Mouse (Mus musculus) intestine, embryonic 14.5 days (tissue): ENCODE data around the gene Smarcc1. TPM values are rescaled to one million over a fixed set of nuclear protein-coding genes. Genes with fewer than 3 reads are reported as not detected.

ENCODE experiments used
- ATAC-seq: fragments of 200-750 bp; cut with Nextera tagmentation; replicated peaks from 2 replicates; pipeline ENCODE4 v1.8.0; 2017; ENCODE audit warnings: low read depth, moderate number of reproducible peaks, moderate TSS enrichment, moderate library complexity; ENCODE audit not compliant: low FRiP score, low TSS enrichment
- DNase-seq: peaks from one replicate; pipeline ENCODE4 v3.0.0-alpha.2; 2018; ENCODE audit warnings: low spot score
- H3K27ac ChIP-seq: fragments of 300-500 bp; sonication (generic); 2 replicates; pipeline ENCODE4 v1.5.1; 2014; ENCODE audit warnings: low read depth, mild to moderate bottlenecking, control low read depth
- H3K27me3 ChIP-seq: fragments of 300-500 bp; sonication (generic); replicated peaks from 2 replicates; pipeline ENCODE4 v1.6.1; 2014; ENCODE audit warnings: low read length, control low read depth; ENCODE audit not compliant: control insufficient read depth, insufficient read depth
- H3K36me3 ChIP-seq: fragments of 300-500 bp; sonication (generic); 2 replicates; pipeline ENCODE4 v1.6.1; 2014; ENCODE audit warnings: low read length, control low read depth; ENCODE audit not compliant: control insufficient read depth, insufficient read depth
- H3K4me1 ChIP-seq: fragments of 300-500 bp; sonication (generic); replicated peaks from 2 replicates; pipeline ENCODE4 v1.6.1; 2014; ENCODE audit warnings: low read length, control low read depth, mixed read lengths; ENCODE audit not compliant: control insufficient read depth, insufficient read depth
- H3K4me2 ChIP-seq: fragments of 300-500 bp; sonication (generic); 2 replicates; pipeline ENCODE4 v1.6.1; 2014; ENCODE audit warnings: low read length
- H3K4me3 ChIP-seq: fragments of 300-500 bp; sonication (generic); 2 replicates; pipeline ENCODE4 v1.5.1; 2014; ENCODE audit warnings: low read depth, low read length, control low read depth, mixed read lengths
- H3K9ac ChIP-seq: fragments of 300-500 bp; sonication (generic); 2 replicates; pipeline ENCODE4 v1.6.1; 2014; ENCODE audit warnings: mild to moderate bottlenecking, low read length
- H3K9me3 ChIP-seq: fragments of 300-500 bp; sonication (generic); 2 replicates; pipeline ENCODE4 v1.6.1; 2016; ENCODE audit warnings: low read length, control low read depth; ENCODE audit not compliant: control insufficient read depth
- WGBS: fragments of 180-500 bp; shearing (Covaris S2); extraction: QIAGEN DNeasy Blood & Tissue Kit; methylation state at CpG from one replicate; pipeline ENCODE4 v1.1.7; 2014; 5-methylcytosine and 5-hydroxymethylcytosine counted together
- polyA plus RNA-seq: library from polyadenylated mRNA; unstranded; fragments of >200 nt; fragmentation: Nextera tagmentation; extraction: Ambion mirVana; gene quantifications from 2 replicates; pipeline ENCODE4 v1.2.1, GENCODE M21; 2014

The Smarcc1 gene
- polyA plus RNA-seq, 1 experiment from 2014 or later: 125 TPM

GRCm38 (mm10) chr9:110205526-110206404 lies 88.3 kb downstream of the Smarcc1 start:
- Histone ChIP-seq H3K9me3 (no peaks in the 10 kb centered on the region), H3K4me1 (no peaks in the 10 kb centered on the region), H3K4me3 (no peak overlapping the region), H3K9ac (no peak overlapping the region), H3K27me3 (no peaks in the 10 kb centered on the region), H3K27ac (no peak overlapping the region), H3K4me2 (no peak overlapping the region), H3K36me3 (peaks cover 98% of the 10 kb centered on the region)
- 75% methylated on average over 15 of the region's 15 CpGs for WGBS
- DNase-seq (no peak), ATAC-seq (0 out of 2 replicates have a peak, but pooled peaks have one; percentile 55)

DNA sequence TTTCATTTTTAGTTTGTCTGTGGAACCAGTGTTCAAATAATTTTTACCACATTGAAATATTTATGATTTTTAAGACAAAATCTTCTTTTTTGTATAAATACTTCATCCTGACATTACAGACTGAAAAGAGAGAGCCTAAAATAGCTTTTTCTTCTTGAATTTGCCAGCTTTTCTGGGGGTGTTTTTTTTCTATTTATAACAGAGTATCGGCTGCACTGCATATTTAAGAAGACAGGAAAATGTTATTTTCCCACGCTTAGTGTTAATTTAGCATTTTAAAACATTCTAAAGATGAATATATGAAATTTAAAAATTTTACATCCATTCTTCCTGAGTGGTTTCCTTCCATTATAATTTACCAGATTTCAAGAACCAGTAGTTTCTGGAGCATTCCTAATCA lies 88.9 kb downstream of the Smarcc1 start:
- H3K9me3 ChIP-seq: no peaks in the 10 kb centered on the region
- no peak for DNase-seq
- H3K27me3 ChIP-seq: no peaks in the 10 kb centered on the region
- H3K9ac ChIP-seq: no peak overlapping the region
- H3K4me1 ChIP-seq: no peaks in the 10 kb centered on the region
- WGBS: 90% methylated on average over 2 of the region's 2 CpGs
- peaks cover 99% of the 10 kb centered on the region for H3K36me3 ChIP-seq
- ATAC-seq: no peak
- no peak overlapping the region for H3K27ac ChIP-seq
- H3K4me2 ChIP-seq: no peak overlapping the region
- H3K4me3 ChIP-seq: no peak overlapping the region

DNA sequence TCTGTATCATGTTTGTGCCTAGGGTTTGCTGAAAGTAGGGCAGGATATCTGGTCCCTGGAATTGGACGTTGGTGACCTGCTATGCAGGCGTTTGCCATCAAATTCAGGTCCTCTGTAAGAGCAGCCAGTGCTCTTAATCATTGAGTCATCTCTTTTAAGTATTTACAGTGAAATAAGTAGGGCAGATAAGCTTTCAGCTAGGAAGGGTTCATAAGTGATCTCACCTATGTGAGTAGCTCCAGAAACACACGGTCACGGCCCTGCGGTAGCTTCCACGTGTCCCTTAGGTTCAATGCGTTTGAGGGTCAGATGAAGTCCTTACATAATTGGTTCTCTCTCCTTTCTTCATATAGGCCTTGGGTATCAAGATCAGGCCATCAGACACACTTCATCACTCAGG lies 90.8 kb downstream of the Smarcc1 start:
- no peak for ATAC-seq
- Histone ChIP-seq H3K4me1 (no peaks in the 10 kb centered on the region), H3K27ac (no peak overlapping the region), H3K27me3 (no peaks in the 10 kb centered on the region), H3K36me3 (peaks cover 100% of the 10 kb centered on the region), H3K9ac (no peak overlapping the region), H3K4me3 (no peak overlapping the region), H3K4me2 (no peak overlapping the region), H3K9me3 (no peaks in the 10 kb centered on the region)
- WGBS: 69% methylated on average over 7 of the region's 7 CpGs
- no peak for DNase-seq

DNA sequence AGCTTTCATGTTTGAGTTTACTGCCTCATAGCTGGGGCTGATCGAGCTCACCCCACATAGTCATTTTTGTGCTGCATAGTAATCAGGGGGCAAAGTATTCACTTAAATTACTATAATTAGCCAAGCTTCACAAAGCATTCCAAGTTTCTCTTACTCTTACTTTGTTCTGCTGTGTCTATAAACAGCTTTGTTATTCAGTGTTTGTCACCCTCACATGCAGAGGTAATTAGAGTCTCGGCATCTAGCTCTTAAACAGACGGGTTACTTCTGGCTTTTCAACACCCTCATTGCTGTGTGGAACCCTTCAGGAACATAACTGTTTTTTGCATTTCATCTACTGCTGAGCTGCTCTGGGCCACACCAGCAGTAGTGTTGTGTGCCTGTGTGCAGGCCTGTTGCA lies 91.5 kb downstream of the Smarcc1 start:
- no peak for ATAC-seq
- no peak for DNase-seq
- Histone ChIP-seq H3K4me3 (no peak overlapping the region), H3K27ac (no peak overlapping the region), H3K4me1 (no peaks in the 10 kb centered on the region), H3K9me3 (no peaks in the 10 kb centered on the region), H3K27me3 (no peaks in the 10 kb centered on the region), H3K4me2 (no peak overlapping the region), H3K9ac (no peak overlapping the region), H3K36me3 (peaks cover 100% of the 10 kb centered on the region)
- WGBS: 90% methylated on average over 3 of the region's 3 CpGs

GRCm38 (mm10) chr9:110224273-110224672 lies 106.8 kb downstream of the Smarcc1 start:
- Histone ChIP-seq H3K4me1 (no peaks in the 10 kb centered on the region), H3K36me3 (peaks cover 90% of the 10 kb centered on the region), H3K4me2 (no peak overlapping the region), H3K27me3 (no peaks in the 10 kb centered on the region), H3K4me3 (no peak overlapping the region), H3K9me3 (no peaks in the 10 kb centered on the region), H3K9ac (no peak overlapping the region), H3K27ac (no peak overlapping the region)
- DNase-seq (no peak), ATAC-seq (no peak)
- WGBS: 75% methylated on average over 4 of the region's 4 CpGs

DNA sequence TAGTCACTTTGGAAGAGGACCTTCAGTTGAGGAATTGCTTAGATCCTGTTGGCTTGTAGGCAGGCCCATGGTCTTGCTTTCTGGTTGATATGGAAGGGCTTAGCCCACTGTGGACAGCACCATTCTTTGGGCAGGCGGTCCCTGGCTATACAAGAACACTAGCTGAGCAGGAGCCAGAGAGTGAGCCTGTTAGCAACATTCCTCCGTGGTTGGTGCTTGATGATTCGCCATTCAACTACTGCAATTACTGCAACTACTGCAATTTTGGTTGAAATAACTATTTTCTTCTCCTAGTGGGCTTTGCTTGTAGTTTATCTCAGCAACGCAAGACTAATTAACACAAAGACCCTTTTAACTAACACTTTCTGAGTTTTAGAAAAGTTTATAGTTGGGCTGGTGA lies 108.7 kb downstream of the Smarcc1 start:
- Histone ChIP-seq H3K36me3 (peaks cover 93% of the 10 kb centered on the region), H3K27me3 (no peaks in the 10 kb centered on the region), H3K27ac (no peak overlapping the region), H3K4me1 (no peaks in the 10 kb centered on the region), H3K4me3 (no peak overlapping the region), H3K9ac (no peak overlapping the region), H3K4me2 (no peak overlapping the region), H3K9me3 (no peaks in the 10 kb centered on the region)
- 93% methylated on average over 4 of the region's 4 CpGs for WGBS
- ATAC-seq (no peak), DNase-seq (no peak)

GRCm38 (mm10) chr9:110228671-110229070 lies 111.2 kb downstream of the Smarcc1 start:
- Histone ChIP-seq H3K4me3 (no peak overlapping the region), H3K4me1 (no peaks in the 10 kb centered on the region), H3K9ac (no peak overlapping the region), H3K9me3 (no peaks in the 10 kb centered on the region), H3K27ac (no peak overlapping the region), H3K36me3 (peaks cover 91% of the 10 kb centered on the region), H3K27me3 (no peaks in the 10 kb centered on the region), H3K4me2 (no peak overlapping the region)
- ATAC-seq (no peak), DNase-seq (no peak)
- 88% methylated on average over 6 of the region's 6 CpGs for WGBS

DNA sequence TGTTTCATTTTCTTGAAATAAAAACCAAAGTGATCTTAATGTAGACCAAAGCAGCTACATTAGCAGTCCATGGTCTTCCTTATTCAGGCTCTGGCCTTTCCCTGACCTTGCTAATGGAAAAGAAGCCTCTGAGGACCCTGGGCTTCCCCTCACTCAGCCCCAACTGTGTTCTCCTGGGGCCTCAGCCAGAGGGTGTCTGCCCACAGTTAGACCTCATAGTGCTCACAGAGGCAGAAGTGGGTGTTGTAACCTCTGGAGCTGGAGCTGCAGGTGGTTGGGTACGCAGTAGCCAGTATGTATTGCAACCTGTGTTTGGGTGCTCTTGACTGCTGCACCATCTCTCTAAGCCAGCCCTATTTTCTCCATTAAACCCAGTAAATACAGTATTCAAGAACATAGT lies 111.6 kb downstream of the Smarcc1 start:
- H3K4me1 ChIP-seq: no peaks in the 10 kb centered on the region
- H3K36me3 ChIP-seq: peaks cover 91% of the 10 kb centered on the region

More for the DNA sequence above, 111.6 kb downstream of the Smarcc1 start:
- 95% methylated on average over 1 of the region's 1 CpGs for WGBS
- Histone ChIP-seq H3K4me3 (no peak overlapping the region), H3K27ac (no peak overlapping the region), H3K4me2 (no peak overlapping the region), H3K27me3 (no peaks in the 10 kb centered on the region), H3K9me3 (no peaks in the 10 kb centered on the region), H3K9ac (no peak overlapping the region)
- DNase-seq (no peak), ATAC-seq (no peak)
